ENCODE assay signal across 9 mouse cellular contexts in the genomic region with DNA sequence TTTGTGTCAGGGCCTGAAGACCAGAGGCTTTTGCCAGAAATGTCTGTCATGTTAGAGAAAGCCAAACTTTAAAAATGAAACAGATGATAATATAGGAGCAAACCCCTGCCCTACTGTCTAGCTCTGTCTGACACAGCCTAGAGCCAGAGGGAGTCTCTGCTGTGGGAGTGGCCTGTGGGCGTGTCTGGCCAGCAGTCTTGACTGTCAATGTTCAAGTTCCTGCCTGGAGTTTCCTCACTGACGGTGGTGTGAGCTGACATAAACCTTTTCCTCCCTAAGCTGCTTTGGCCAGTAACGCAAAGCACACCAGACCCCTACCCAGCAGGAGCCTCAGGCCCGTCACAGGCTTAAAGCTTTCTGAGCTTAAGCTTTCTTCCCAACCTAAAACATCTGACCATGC. TPM values are rescaled to one million over a fixed set of nuclear protein-coding genes. Genes with fewer than 3 reads are reported as not detected.
DNase-seq lines count a peak whose midpoint lies in the region; ATAC-seq and TF ChIP-seq lines count a peak whose summit lies in the region.
"Had no signal": no experiment of that assay in that cellular context is flagged by ENCODE, and none has a peak within 500 bp of the region (broad histone marks: within the 10 kb centered on the region; RNA-seq: fewer than 3 reads in every experiment).

No protein-coding gene starts in this region.

- H3K4me2 ChIP-seq in limb, embryonic 15.5 days, result no peak overlapping the region
- H3K4me2 ChIP-seq in stomach, postnatal 0 days (replicated peaks; ENCODE audit: low read depth), result no peak overlapping the region
- H3K4me2 ChIP-seq in forebrain, postnatal 0 days (ENCODE audit: low read depth), result no peak overlapping the region
- H3K4me2 ChIP-seq in forebrain, embryonic 14.5 days (ENCODE audit: low read length), result no peak overlapping the region
- H3K4me2 ChIP-seq: forebrain, embryonic 12.5 days had no signal

- H3K36me3 ChIP-seq in limb, embryonic 15.5 days, result peaks cover 60% of the 10 kb centered on the region
- H3K36me3 ChIP-seq in limb, embryonic 10.5 days, result peaks cover 77% of the 10 kb centered on the region
- peaks cover 31% of the 10 kb centered on the region for H3K36me3 ChIP-seq in liver, adult 2 months (ENCODE audit: control insufficient read depth, insufficient read depth, low read length)
- peaks cover 29% of the 10 kb centered on the region for H3K36me3 ChIP-seq in stomach, postnatal 0 days (ENCODE audit: control insufficient read depth, insufficient read depth, low read length)
- H3K36me3 ChIP-seq in forebrain, postnatal 0 days (ENCODE audit: insufficient read depth), result peaks cover 48% of the 10 kb centered on the region
- H3K36me3 ChIP-seq in forebrain, embryonic 14.5 days (ENCODE audit: control insufficient read depth, insufficient read depth, low read length), result peaks cover 70% of the 10 kb centered on the region

- no peaks in the 10 kb centered on the region for H3K27me3 ChIP-seq in limb, embryonic 15.5 days
- H3K27me3 ChIP-seq in limb, embryonic 10.5 days (ENCODE audit: low read depth, poor library complexity, severe bottlenecking), result no peaks in the 10 kb centered on the region
- no peaks in the 10 kb centered on the region for H3K27me3 ChIP-seq in liver, adult 2 months (ENCODE audit: control insufficient read depth, insufficient read depth, low read length)
- no peaks in the 10 kb centered on the region for H3K27me3 ChIP-seq in stomach, postnatal 0 days (ENCODE audit: control insufficient read depth, insufficient read depth, low read length)
- H3K27me3 ChIP-seq in forebrain, postnatal 0 days (ENCODE audit: insufficient read depth, low read length), result no peaks in the 10 kb centered on the region
- no peaks in the 10 kb centered on the region for H3K27me3 ChIP-seq in forebrain, embryonic 14.5 days (replicated peaks; ENCODE audit: control insufficient read depth, insufficient read depth, low read length)
- H3K27me3 ChIP-seq: forebrain, embryonic 12.5 days had no signal

- ATAC-seq in limb, embryonic 15.5 days (ENCODE audit: insufficient number of reproducible peaks, low FRiP score, low TSS enrichment, low read depth), result 0 out of 2 replicates have a peak, but pooled peaks have one; percentile 38
- 0 out of 2 replicates have a peak, but pooled peaks have one; percentile 63 for ATAC-seq in erythroblast, adult 5-6 weeks (replicated peaks; ENCODE audit: low FRiP score, poor library complexity, severe bottlenecking)
- ATAC-seq in stomach, postnatal 0 days (ENCODE audit: low FRiP score, low TSS enrichment), result 0 out of 2 replicates have a peak, but pooled peaks have one; percentile 59
- no peak for ATAC-seq in forebrain, postnatal 0 days
- no peak for ATAC-seq in forebrain, embryonic 14.5 days
- no peak for ATAC-seq in monocyte, adult 5-6 weeks (replicated peaks; ENCODE audit: insufficient number of reproducible peaks, low FRiP score, low TSS enrichment, poor library complexity, severe bottlenecking)

- H3K4me3 ChIP-seq in limb, embryonic 15.5 days, result no peak overlapping the region
- H3K4me3 ChIP-seq in limb, embryonic 10.5 days, result no peak overlapping the region
- H3K4me3 ChIP-seq in liver, adult 2 months (ENCODE audit: insufficient read depth, low read depth, low read length), result no peak overlapping the region
- no peak overlapping the region for H3K4me3 ChIP-seq in stomach, postnatal 0 days (ENCODE audit: low read depth, low read length)
- no peak overlapping the region for H3K4me3 ChIP-seq in forebrain, postnatal 0 days (ENCODE audit: low read depth, low read length)
- H3K4me3 ChIP-seq in forebrain, embryonic 14.5 days (ENCODE audit: low read depth, low read length), result no peak overlapping the region
- H3K4me3 ChIP-seq: forebrain, embryonic 12.5 days had no signal

- TF ChIP-seq EP300 in stomach, postnatal 0 days (optimal IDR thresholded peaks at IDR 0.05), result no peak

- H3K9ac ChIP-seq in limb, embryonic 15.5 days, result no peak overlapping the region
- H3K9ac ChIP-seq in liver, adult 2 months (ENCODE audit: low read depth, low read length), result no peak overlapping the region
- 0 out of 2 replicates have a peak overlapping the region, but pooled peaks have one; percentile 13 for H3K9ac ChIP-seq in stomach, postnatal 0 days (ENCODE audit: low read length)
- H3K9ac ChIP-seq in forebrain, postnatal 0 days, result no peak overlapping the region
- no peak overlapping the region for H3K9ac ChIP-seq in forebrain, embryonic 14.5 days (ENCODE audit: low read length)
- H3K9ac ChIP-seq: forebrain, embryonic 12.5 days had no signal

- H3K9me3 ChIP-seq in limb, embryonic 15.5 days, result no peaks in the 10 kb centered on the region
- H3K9me3 ChIP-seq in limb, embryonic 10.5 days (replicated peaks), result no peaks in the 10 kb centered on the region
- H3K9me3 ChIP-seq in stomach, postnatal 0 days (ENCODE audit: control insufficient read depth, low read length), result no peaks in the 10 kb centered on the region
- H3K9me3 ChIP-seq in forebrain, postnatal 0 days (ENCODE audit: low read length), result no peaks in the 10 kb centered on the region
- H3K9me3 ChIP-seq in forebrain, embryonic 14.5 days (replicated peaks; ENCODE audit: control insufficient read depth, low read length), result no peaks in the 10 kb centered on the region
- H3K9me3 ChIP-seq: forebrain, embryonic 12.5 days had no signal

- no peak for TF ChIP-seq POLR2A in liver, adult 2 months (IDR thresholded peaks at IDR 0.05; ENCODE audit: extremely low read depth, insufficient read depth, low read length)

- H3K4me1 ChIP-seq in limb, embryonic 15.5 days, result peaks cover 6% of the 10 kb centered on the region; the same call in 1 of the 2 replicates
- H3K4me1 ChIP-seq in limb, embryonic 10.5 days, result no peaks in the 10 kb centered on the region
- peaks cover 13% of the 10 kb centered on the region for H3K4me1 ChIP-seq in liver, adult 2 months (ENCODE audit: control insufficient read depth, insufficient read depth, low read length)
- no peaks in the 10 kb centered on the region for H3K4me1 ChIP-seq in stomach, postnatal 0 days (replicated peaks; ENCODE audit: control insufficient read depth, insufficient read depth)
- H3K4me1 ChIP-seq in forebrain, postnatal 0 days (ENCODE audit: insufficient read depth), result no peaks in the 10 kb centered on the region
- no peaks in the 10 kb centered on the region for H3K4me1 ChIP-seq in forebrain, embryonic 14.5 days (ENCODE audit: control insufficient read depth, insufficient read depth, low read length)
- H3K4me1 ChIP-seq: forebrain, embryonic 12.5 days had no signal

- 0 out of 2 replicates have a peak, but pooled peaks have one; percentile 5 for TF ChIP-seq CTCF in liver, adult 2 months (IDR thresholded peaks at IDR 0.05; ENCODE audit: low read depth, low read length)
- TF ChIP-seq CTCF in stomach, postnatal 0 days (IDR thresholded peaks at IDR 0.05; ENCODE audit: low read depth), result no peak
- TF ChIP-seq CTCF in forebrain, postnatal 0 days (IDR thresholded peaks at IDR 0.05; ENCODE audit: low read depth), result no peak

- H3K79me2 ChIP-seq in liver, adult 2 months (ENCODE audit: control insufficient read depth, insufficient read depth, low read length), result peaks cover 19% of the 10 kb centered on the region

- DNase-seq in limb, embryonic 10.5 days (ENCODE audit: low spot score), result no peak
- DNase-seq in liver, adult 2 months (ENCODE audit: extremely low read depth, low read depth, low spot score), result peak; percentile 65
- peak; percentile 59 for DNase-seq in stomach, postnatal 0 days (ENCODE audit: low spot score)
- DNase-seq in forebrain, postnatal 0 days, result no peak
- DNase-seq in forebrain, embryonic 14.5 days (ENCODE audit: low spot score), result no peak

- 30% methylated on average over 4 of the region's 4 CpGs for WGBS in limb, embryonic 15.5 days
- 49% methylated on average over 4 of the region's 4 CpGs for WGBS in limb, embryonic 10.5 days
- WGBS in liver, adult 2 months, result 27% methylated on average over 4 of the region's 4 CpGs
- WGBS in stomach, postnatal 0 days, result 29% methylated on average over 4 of the region's 4 CpGs
- WGBS in forebrain, postnatal 0 days, result 53% methylated on average over 4 of the region's 4 CpGs
- 59% methylated on average over 4 of the region's 4 CpGs for WGBS in forebrain, embryonic 14.5 days

- H3K27ac ChIP-seq in limb, embryonic 15.5 days, result no peak overlapping the region
- H3K27ac ChIP-seq in limb, embryonic 10.5 days, result no peak overlapping the region
- no peak overlapping the region for H3K27ac ChIP-seq in liver, adult 2 months (replicated peaks; ENCODE audit: insufficient read depth, low read depth, low read length)
- no peak overlapping the region for H3K27ac ChIP-seq in stomach, postnatal 0 days (replicated peaks)
- no peak overlapping the region for H3K27ac ChIP-seq in forebrain, postnatal 0 days (ENCODE audit: low read depth, low read length)
- no peak overlapping the region for H3K27ac ChIP-seq in forebrain, embryonic 14.5 days (ENCODE audit: low read depth, low read length)
- H3K27ac ChIP-seq: forebrain, embryonic 12.5 days had no signal

RNA-seq across cellular contexts. Expression of gene Zbtb43, which starts 16.2 kb away (rescaled TPM):
- polyA plus RNA-seq in limb, embryonic 15.5 days (2015; fragmentation: Nextera tagmentation; extraction: Ambion mirVana), result 17.3 and 19.0 TPM in 2 replicates
- 19.3 and 19.9 TPM in 2 replicates for polyA plus RNA-seq in limb, embryonic 10.5 days (2016; fragmentation: Nextera tagmentation; extraction: Ambion mirVana)
- 3.6 and 4.8 TPM in 2 replicates for total RNA-seq in erythroblast, adult 5-6 weeks (2015; ENCODE audit: low replicate concordance)
- 7.8 and 10.2 TPM in 2 replicates for total RNA-seq in erythroblast, adult 5-6 weeks (2017; ENCODE audit: low replicate concordance)
- 19.6 and 21.6 TPM in 2 replicates for total RNA-seq in liver, adult 2 months (2014; rRNA removed)
- 8.5 and 9.0 TPM in 2 replicates for polyA plus RNA-seq in liver, adult 2 months (2012; rRNA removed)
- 9.6 and 12.9 TPM in 2 replicates for polyA plus RNA-seq in stomach, postnatal 0 days (2015; fragmentation: Nextera tagmentation; extraction: Ambion mirVana)
- total RNA-seq in forebrain, postnatal 0 days (2014; rRNA removed), result 32.2 and 46.5 TPM in 2 replicates
- 19.2 and 24.4 TPM in 2 replicates for polyA plus RNA-seq in forebrain, postnatal 0 days (2015; fragmentation: Nextera tagmentation; extraction: Ambion mirVana)
- polyA plus RNA-seq in forebrain, embryonic 14.5 days (2014; fragmentation: Nextera tagmentation; extraction: Ambion mirVana), result 29.0 and 33.2 TPM in 2 replicates
- 19.0 to 32.6 TPM (median 24.4 TPM) in 3 replicates for total RNA-seq in monocyte, adult 5-6 weeks (2017)

RNA-seq across cellular contexts. Expression of gene Zbtb34, which starts 21.0 kb away (rescaled TPM):
- 6.5 and 7.1 TPM in 2 replicates for polyA plus RNA-seq in limb, embryonic 15.5 days (2015; fragmentation: Nextera tagmentation; extraction: Ambion mirVana)
- polyA plus RNA-seq in limb, embryonic 10.5 days (2016; fragmentation: Nextera tagmentation; extraction: Ambion mirVana), result 7.1 and 8.6 TPM in 2 replicates
- total RNA-seq in erythroblast, adult 5-6 weeks (2015; ENCODE audit: low replicate concordance), result 7.1 and 10.6 TPM in 2 replicates
- total RNA-seq in erythroblast, adult 5-6 weeks (2017; ENCODE audit: low replicate concordance), result 2.2 and 2.6 TPM in 2 replicates
- 1.9 and 3.1 TPM in 2 replicates for total RNA-seq in liver, adult 2 months (2014; rRNA removed)
- polyA plus RNA-seq in liver, adult 2 months (2012; rRNA removed), result 2.5 and 2.8 TPM in 2 replicates
- 2.6 and 3.3 TPM in 2 replicates for polyA plus RNA-seq in stomach, postnatal 0 days (2015; fragmentation: Nextera tagmentation; extraction: Ambion mirVana)
- total RNA-seq in forebrain, postnatal 0 days (2014; rRNA removed), result 20.9 and 24.1 TPM in 2 replicates
- polyA plus RNA-seq in forebrain, postnatal 0 days (2015; fragmentation: Nextera tagmentation; extraction: Ambion mirVana), result 3.7 and 4.5 TPM in 2 replicates
- polyA plus RNA-seq in forebrain, embryonic 14.5 days (2014; fragmentation: Nextera tagmentation; extraction: Ambion mirVana), result 5.1 and 6.3 TPM in 2 replicates
- 5.4 to 9.3 TPM (median 6.6 TPM) in 3 replicates for total RNA-seq in monocyte, adult 5-6 weeks (2017)

Comparison
In these comparisons a context has a peak if more than half of its experiments do, and no peak if none do; other contexts are left out.
1. ATAC-seq: peak in limb, embryonic 15.5 days (single experiment), erythroblast, adult 5-6 weeks (single experiment) and stomach, postnatal 0 days (single experiment); none in forebrain, postnatal 0 days (single experiment), forebrain, embryonic 14.5 days (single experiment) and monocyte, adult 5-6 weeks (single experiment).
2. DNase-seq: peak in liver, adult 2 months (single experiment) and stomach, postnatal 0 days (single experiment); none in limb, embryonic 10.5 days (single experiment), forebrain, postnatal 0 days (single experiment) and forebrain, embryonic 14.5 days (single experiment).